Mouse (Mus musculus) heart, embryonic 12.5 days (tissue): ENCODE results near the gene Rab3gap2. TPM values are rescaled to one million over a fixed set of nuclear protein-coding genes. Genes with fewer than 3 reads are reported as not detected.

Experiments
- ATAC-seq: fragments of 200-750 bp; cut with Nextera tagmentation; 2 replicates; pipeline ENCODE4 v1.8.0; 2017; ENCODE audit warnings: moderate TSS enrichment, moderate library complexity; ENCODE audit not compliant: insufficient number of reproducible peaks, low FRiP score
- H3K27ac ChIP-seq: fragments of 300-500 bp; sonication (generic); 2 replicates; pipeline ENCODE4 v1.5.1; 2016; ENCODE audit warnings: mild to moderate bottlenecking, moderate library complexity; ENCODE audit not compliant: poor library complexity, severe bottlenecking
- H3K27me3 ChIP-seq: fragments of 300-500 bp; sonication (generic); replicated peaks from 2 replicates; pipeline ENCODE4 v1.6.1; 2016; ENCODE audit warnings: mild to moderate bottlenecking, moderate library complexity
- H3K36me3 ChIP-seq: fragments of 300-500 bp; sonication (generic); 2 replicates; pipeline ENCODE4 v1.6.1; 2016; ENCODE audit warnings: mild to moderate bottlenecking, moderate library complexity
- H3K4me1 ChIP-seq: fragments of 300-500 bp; sonication (generic); replicated peaks from 2 replicates; pipeline ENCODE4 v1.6.1; 2016; ENCODE audit warnings: mild to moderate bottlenecking
- H3K4me2 ChIP-seq: fragments of 300-500 bp; sonication (generic); 2 replicates; pipeline ENCODE4 v1.6.1; 2016; ENCODE audit warnings: mild to moderate bottlenecking, moderate library complexity
- H3K4me3 ChIP-seq: fragments of 300-500 bp; sonication (generic); 2 replicates; pipeline ENCODE4 v1.5.1; 2016; ENCODE audit warnings: mild to moderate bottlenecking
- H3K9ac ChIP-seq: fragments of 300-500 bp; sonication (generic); 2 replicates; pipeline ENCODE4 v1.6.1; 2016; ENCODE audit warnings: mild to moderate bottlenecking, moderate library complexity
- H3K9me3 ChIP-seq: fragments of 300-500 bp; sonication (generic); replicated peaks from 2 replicates; pipeline ENCODE4 v1.6.1; 2016; ENCODE audit warnings: mild to moderate bottlenecking, moderate library complexity
- WGBS: fragments of 180-500 bp; shearing (Covaris S2); methylation state at CpG from one replicate; pipeline ENCODE4 v1.1.7; 2016; 5-methylcytosine and 5-hydroxymethylcytosine counted together
- polyA plus RNA-seq: library from polyadenylated mRNA; unstranded; fragments of >200 nt; fragmentation: Nextera tagmentation; extraction: Ambion mirVana; gene quantifications from 2 replicates; pipeline ENCODE4 v1.2.1, GENCODE M21; 2016

Rab3gap2 gene
- polyA plus RNA-seq, 1 experiment from 2014 or later, result 19.1 TPM

DNA sequence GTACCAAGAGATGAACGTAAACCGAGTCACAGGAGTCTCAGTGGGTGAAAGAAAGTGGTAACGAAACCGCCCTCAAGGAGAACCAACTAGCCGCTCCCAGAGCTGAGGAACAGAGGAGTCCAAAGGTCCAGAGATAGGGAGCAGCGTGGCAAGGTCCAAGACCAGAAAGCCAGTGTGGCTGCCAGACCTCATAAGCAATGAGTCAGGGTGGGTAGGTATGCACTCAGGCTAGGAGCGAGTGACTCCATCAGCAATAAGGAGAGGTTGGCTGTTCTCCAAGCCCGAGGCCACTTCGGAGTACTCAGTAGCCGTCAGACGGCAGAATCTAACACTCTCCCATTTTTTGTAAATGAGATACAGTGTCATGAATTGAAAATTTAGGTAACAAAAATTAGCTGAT lies 78.9 kb downstream of the Rab3gap2 start:
- H3K9me3 ChIP-seq, result no peaks in the 10 kb centered on the region
- no peaks in the 10 kb centered on the region for H3K27me3 ChIP-seq
- WGBS, result 88% methylated on average over 11 of the region's 11 CpGs
- H3K4me1 ChIP-seq, result peaks cover 10% of the 10 kb centered on the region
- H3K27ac ChIP-seq, result no peak overlapping the region
- H3K4me2 ChIP-seq, result no peak overlapping the region
- no peak for ATAC-seq
- no peak overlapping the region for H3K9ac ChIP-seq
- H3K4me3 ChIP-seq, result no peak overlapping the region
- peaks cover 75% of the 10 kb centered on the region for H3K36me3 ChIP-seq

DNA sequence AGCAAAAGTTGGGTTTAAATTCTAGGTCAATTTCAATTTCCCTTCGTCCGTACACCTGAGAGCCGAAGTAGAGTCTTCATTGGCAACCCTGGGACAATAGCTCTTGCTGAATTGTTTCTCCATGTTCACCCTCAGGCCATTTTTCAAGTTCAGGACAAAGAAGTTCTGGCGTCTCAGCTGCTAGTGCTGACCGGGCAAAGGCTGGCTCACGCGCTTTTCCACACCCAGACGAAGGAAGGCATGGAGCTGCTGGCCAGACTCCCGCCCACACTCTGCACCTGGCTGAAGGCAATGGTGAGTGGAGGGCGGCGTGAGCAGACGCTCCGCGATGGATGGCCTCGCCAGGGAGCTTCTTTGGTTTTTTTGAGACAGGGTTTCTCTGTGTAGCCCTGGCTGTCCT lies 79.3 kb downstream of the Rab3gap2 start:
- no peaks in the 10 kb centered on the region for H3K27me3 ChIP-seq
- H3K36me3 ChIP-seq, result peaks cover 74% of the 10 kb centered on the region
- no peak overlapping the region for H3K4me3 ChIP-seq
- no peak overlapping the region for H3K9ac ChIP-seq
- WGBS, result 90% methylated on average over 15 of the region's 15 CpGs
- ATAC-seq, result no peak
- H3K4me2 ChIP-seq, result no peak overlapping the region
- no peak overlapping the region for H3K27ac ChIP-seq
- H3K4me1 ChIP-seq, result peaks cover 10% of the 10 kb centered on the region
- H3K9me3 ChIP-seq, result no peaks in the 10 kb centered on the region

DNA sequence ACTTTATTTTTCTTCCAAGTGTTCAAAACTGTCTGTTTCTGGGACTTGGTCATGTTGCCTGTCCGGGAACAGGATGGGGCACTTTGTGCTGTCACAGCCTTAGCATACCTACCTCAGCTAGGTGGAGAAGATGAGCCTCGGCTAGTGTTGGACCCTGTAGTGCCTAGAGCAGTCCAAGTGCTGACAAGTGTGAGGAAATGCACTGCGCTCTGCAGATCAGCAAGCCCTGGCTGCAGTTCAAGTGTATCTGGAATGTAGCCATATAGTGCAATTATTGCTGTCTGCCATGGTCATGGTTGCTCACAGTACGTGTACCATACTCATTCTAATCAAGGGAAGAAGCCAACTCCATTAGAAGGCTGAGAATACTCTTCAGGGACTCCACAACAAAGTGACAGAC lies 80.8 kb downstream of the Rab3gap2 start:
- ATAC-seq, result peak; percentile 78
- Histone ChIP-seq H3K9ac (no peak overlapping the region), H3K27me3 (no peaks in the 10 kb centered on the region), H3K4me1 (peaks cover 10% of the 10 kb centered on the region), H3K27ac (peak overlapping the region; percentile 60), H3K4me3 (no peak overlapping the region), H3K4me2 (no peak overlapping the region), H3K36me3 (peaks cover 59% of the 10 kb centered on the region), H3K9me3 (no peaks in the 10 kb centered on the region)
- WGBS, result 29% methylated on average over 4 of the region's 4 CpGs

DNA sequence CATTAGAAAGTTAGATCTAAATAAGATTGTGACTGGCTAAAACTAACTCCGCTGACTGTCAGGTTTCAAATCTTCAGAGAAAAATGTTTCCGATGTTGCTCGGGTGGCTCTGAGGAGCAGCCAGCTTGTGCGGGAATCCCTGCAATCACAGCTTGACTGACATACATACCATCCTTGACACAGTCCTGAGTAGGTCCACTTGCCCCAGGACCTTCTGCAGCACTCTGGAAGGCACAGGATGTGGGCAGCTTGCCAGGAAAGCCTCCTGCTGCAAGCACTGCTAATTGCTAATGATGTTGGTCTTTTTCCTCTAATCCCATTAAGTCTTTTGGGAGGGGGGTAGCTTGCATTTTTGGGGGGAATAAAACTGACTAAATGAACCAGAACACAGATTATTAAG lies 81.3 kb downstream of the Rab3gap2 start:
- Histone ChIP-seq H3K9ac (no peak overlapping the region), H3K4me1 (peaks cover 10% of the 10 kb centered on the region), H3K4me3 (no peak overlapping the region), H3K4me2 (no peak overlapping the region), H3K9me3 (no peaks in the 10 kb centered on the region), H3K27ac (peak overlapping the region; percentile 60), H3K27me3 (no peaks in the 10 kb centered on the region), H3K36me3 (peaks cover 60% of the 10 kb centered on the region)
- ATAC-seq, result no peak
- WGBS, result 67% methylated on average over 4 of the region's 4 CpGs

DNA sequence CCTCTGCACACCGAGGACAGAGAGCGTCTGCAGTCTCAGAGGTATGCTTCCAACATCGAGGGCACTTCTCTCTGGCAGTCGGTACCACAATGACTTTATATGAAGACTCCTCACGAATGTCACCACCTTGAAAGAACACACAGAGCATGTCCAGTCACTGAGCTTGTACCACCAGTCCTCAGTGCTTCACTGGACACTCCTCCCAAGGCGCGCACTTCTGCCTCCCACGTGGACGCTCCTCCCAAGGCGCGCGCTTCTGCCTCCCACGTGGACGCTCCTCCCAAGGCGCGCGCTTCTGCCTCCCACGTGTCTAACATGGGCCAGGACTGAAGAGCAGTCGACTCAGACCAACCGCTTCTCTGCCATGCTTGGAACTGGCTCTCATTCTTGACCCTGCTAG lies 83.1 kb downstream of the Rab3gap2 start:
- Histone ChIP-seq H3K4me2 (no peak overlapping the region), H3K36me3 (peaks cover 65% of the 10 kb centered on the region), H3K4me3 (no peak overlapping the region), H3K9ac (no peak overlapping the region), H3K9me3 (no peaks in the 10 kb centered on the region), H3K27me3 (no peaks in the 10 kb centered on the region), H3K4me1 (peaks cover 10% of the 10 kb centered on the region), H3K27ac (no peak overlapping the region)
- ATAC-seq, result no peak
- 87% methylated on average over 20 of the region's 20 CpGs for WGBS

DNA sequence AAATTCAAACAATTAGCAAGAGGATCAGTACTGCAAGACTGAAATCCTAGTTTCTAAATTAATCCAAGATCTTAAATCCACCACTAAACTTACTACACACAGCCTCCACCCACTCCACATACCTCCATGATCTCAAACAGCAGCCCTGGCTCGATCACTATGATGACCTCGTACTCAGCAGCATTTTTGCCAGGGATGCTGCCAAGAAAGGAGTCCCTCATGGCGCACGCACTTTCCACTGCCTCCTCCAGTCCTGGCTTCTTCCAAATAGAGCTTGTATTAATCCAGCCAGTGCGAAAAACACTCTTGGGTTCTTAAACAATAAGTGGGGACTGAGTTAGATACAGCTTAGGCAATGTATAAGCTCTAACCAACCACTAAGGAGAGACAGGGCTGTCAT lies 85.3 kb downstream of the Rab3gap2 start:
- H3K9me3 ChIP-seq, result no peaks in the 10 kb centered on the region
- no peak overlapping the region for H3K4me2 ChIP-seq
- no peak overlapping the region for H3K9ac ChIP-seq
- no peaks in the 10 kb centered on the region for H3K27me3 ChIP-seq
- no peak overlapping the region for H3K4me3 ChIP-seq
- H3K27ac ChIP-seq, result no peak overlapping the region
- H3K4me1 ChIP-seq, result peaks cover 9% of the 10 kb centered on the region
- peaks cover 68% of the 10 kb centered on the region for H3K36me3 ChIP-seq
- ATAC-seq, result no peak
- 76% methylated on average over 5 of the region's 5 CpGs for WGBS

DNA sequence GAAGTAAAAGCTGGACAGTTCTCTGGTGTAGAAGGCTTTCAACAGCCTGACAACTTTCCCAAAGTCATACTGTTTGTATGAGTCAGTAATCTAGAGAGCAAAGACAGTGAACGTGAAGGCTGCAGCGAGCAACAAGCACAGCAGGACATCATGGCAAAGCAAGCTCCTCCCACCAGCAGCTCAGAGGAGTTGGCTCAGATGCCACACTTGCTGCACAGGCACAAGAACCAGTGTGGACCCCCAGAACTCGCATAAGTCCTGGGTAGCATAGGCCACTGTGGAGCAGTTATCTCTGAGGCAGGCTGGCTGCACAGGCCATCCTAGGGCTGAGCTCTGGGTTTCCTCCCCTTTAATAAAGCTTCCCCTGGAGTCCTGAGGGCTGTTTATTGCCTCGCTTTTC lies 87.4 kb downstream of the Rab3gap2 start:
- Histone ChIP-seq H3K27ac (no peak overlapping the region), H3K4me2 (no peak overlapping the region), H3K9ac (no peak overlapping the region), H3K9me3 (no peaks in the 10 kb centered on the region), H3K27me3 (no peaks in the 10 kb centered on the region), H3K4me1 (no peaks in the 10 kb centered on the region; the same call in 1 of the 2 replicates), H3K36me3 (peaks cover 77% of the 10 kb centered on the region), H3K4me3 (no peak overlapping the region)
- WGBS, result 80% methylated on average over 4 of the region's 4 CpGs
- no peak for ATAC-seq

DNA sequence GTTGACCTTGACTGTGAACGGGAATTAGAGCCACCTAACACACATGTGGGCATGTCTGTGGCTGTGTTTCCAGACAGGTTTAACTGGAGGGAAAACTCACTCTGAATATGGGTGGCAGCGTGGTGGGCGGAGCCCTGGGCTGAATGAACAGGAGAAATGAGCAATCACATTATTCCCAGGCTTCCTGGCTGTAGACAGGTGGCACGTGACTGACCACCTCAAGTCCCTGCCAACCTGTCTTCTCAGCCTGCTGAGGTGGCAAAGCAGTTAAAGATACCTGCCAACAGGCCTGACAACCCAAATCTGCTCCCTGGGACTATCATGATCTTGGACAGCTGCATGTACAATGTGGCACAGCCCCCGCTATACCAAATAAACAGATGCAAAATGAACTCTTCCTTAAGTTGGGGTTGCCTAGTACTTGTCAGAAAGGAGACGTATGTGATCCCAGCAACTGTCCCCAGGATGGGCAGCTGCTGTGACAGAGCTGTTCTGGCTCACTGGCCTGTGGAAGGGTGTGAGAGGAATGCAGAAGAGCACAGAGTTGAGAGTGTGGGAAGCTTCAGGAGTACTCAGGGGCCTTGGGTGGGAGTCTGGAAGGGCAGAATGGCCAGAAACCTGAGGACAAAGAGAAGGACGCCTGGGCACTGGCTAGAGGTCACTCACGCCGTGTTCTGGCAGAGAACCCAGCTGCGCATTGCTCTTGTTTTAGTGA lies 88.9 kb downstream of the Rab3gap2 start:
- H3K4me3 ChIP-seq, result no peak overlapping the region
- WGBS, result 90% methylated on average over 10 of the region's 10 CpGs
- no peak overlapping the region for H3K27ac ChIP-seq
- no peaks in the 10 kb centered on the region for H3K9me3 ChIP-seq
- H3K36me3 ChIP-seq, result peaks cover 79% of the 10 kb centered on the region
- no peak overlapping the region for H3K4me2 ChIP-seq
- no peaks in the 10 kb centered on the region for H3K4me1 ChIP-seq
- ATAC-seq, result no peak
- H3K9ac ChIP-seq, result no peak overlapping the region
- H3K27me3 ChIP-seq, result no peaks in the 10 kb centered on the region

DNA sequence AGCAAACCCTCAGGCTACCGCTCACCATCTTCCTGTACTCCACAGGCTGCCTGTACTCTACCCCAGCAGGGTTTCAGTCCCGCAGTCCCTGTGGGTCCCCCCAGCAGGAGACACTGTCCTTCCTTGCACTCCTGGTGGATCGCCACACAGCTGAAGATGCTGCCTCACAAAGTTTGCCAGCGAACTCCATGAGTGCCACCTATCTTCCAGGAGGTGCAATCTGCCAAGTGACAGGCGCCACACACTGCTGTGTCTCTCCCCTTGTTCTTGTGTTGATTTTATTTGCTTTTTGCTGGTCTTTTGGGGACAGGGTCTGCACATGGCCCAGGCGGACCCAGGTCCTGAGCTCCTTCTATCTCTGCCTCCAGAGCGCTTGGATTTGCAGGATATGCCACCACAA lies 92.9 kb downstream of the Rab3gap2 start:
- H3K36me3 ChIP-seq, result peaks cover 84% of the 10 kb centered on the region
- H3K4me1 ChIP-seq, result no peaks in the 10 kb centered on the region
- H3K27me3 ChIP-seq, result no peaks in the 10 kb centered on the region
- WGBS, result 89% methylated on average over 7 of the region's 7 CpGs
- H3K4me3 ChIP-seq, result no peak overlapping the region
- ATAC-seq, result no peak
- H3K9me3 ChIP-seq, result no peaks in the 10 kb centered on the region
- no peak overlapping the region for H3K4me2 ChIP-seq
- no peak overlapping the region for H3K9ac ChIP-seq
- H3K27ac ChIP-seq, result no peak overlapping the region

DNA sequence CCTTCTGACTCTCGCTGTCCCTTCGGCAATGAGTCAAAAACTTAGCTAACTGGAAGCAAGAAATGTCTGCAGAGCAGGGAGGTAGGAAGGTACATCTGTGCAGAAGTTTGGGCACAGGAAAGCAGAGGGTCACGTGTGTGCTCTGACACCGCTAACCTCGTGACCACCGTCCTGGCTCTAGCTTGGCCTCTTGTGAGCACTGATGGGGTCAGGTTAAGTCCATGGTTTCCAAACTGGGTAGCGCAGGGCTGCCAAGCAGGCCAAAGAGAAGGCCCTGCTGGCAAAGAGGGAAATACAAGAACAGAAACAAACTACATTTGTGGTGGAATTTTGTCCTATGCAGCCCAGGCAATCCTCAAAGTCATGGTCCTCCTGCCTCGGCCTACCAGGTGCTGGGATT lies 94.6 kb downstream of the Rab3gap2 start:
- no peaks in the 10 kb centered on the region for H3K27me3 ChIP-seq
- no peak overlapping the region for H3K4me2 ChIP-seq
- no peak overlapping the region for H3K4me3 ChIP-seq
- no peaks in the 10 kb centered on the region for H3K9me3 ChIP-seq
- peaks cover 83% of the 10 kb centered on the region for H3K36me3 ChIP-seq
- H3K27ac ChIP-seq, result no peak overlapping the region
- WGBS, result 93% methylated on average over 8 of the region's 8 CpGs
- ATAC-seq, result no peak
- H3K9ac ChIP-seq, result no peak overlapping the region
- H3K4me1 ChIP-seq, result no peaks in the 10 kb centered on the region

DNA sequence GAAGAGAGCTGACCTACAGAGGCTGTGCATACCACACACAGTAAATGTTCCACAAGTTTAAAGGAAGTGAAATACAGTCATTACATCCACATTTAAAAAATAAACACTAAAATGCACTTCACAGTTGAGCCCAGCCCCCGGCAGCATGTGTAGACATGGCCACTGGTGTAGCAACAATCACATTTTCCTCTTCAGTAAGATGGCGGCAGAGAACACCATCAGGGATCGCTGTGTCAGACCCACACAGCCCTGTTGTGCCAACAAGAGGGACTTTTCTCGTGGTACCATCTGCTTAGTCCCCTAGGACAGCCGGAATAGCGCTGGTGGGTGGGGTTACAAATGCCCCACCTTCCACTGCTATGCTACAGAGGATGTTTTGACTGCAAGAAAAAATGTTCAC lies 98.9 kb downstream of the Rab3gap2 start:
- peaks cover 65% of the 10 kb centered on the region for H3K36me3 ChIP-seq
- ATAC-seq, result no peak

DNA sequence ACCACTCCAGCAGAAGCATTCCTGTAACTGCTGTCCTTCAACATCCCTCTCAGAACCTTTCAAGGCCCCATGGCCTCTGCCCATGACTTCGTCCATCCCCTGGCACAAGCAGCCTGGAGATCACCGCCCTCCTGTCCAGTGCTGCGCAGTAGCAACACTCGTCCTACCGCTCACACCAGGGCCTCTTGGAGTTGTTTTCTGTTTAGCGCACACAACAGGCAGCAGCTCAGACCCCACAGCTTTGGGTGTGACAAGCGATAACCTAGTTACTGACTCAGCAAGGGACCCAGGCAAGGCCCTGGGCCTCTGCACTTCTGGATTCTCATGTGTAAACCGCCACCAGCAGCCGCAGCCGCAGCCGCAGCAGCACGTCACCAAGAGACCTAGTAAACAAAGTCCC lies 102.9 kb downstream of the Rab3gap2 start:
- Histone ChIP-seq H3K27me3 (no peaks in the 10 kb centered on the region), H3K36me3 (peaks cover 42% of the 10 kb centered on the region), H3K4me3 (no peak overlapping the region), H3K27ac (no peak overlapping the region), H3K9me3 (peaks cover 8% of the 10 kb centered on the region), H3K4me2 (no peak overlapping the region), H3K4me1 (peaks cover 10% of the 10 kb centered on the region), H3K9ac (no peak overlapping the region)
- ATAC-seq, result no peak
- WGBS, result 95% methylated on average over 12 of the region's 12 CpGs

More for the DNA sequence above, 98.9 kb downstream of the Rab3gap2 start:
- H3K9me3 ChIP-seq, result peaks cover 8% of the 10 kb centered on the region
- H3K27me3 ChIP-seq, result no peaks in the 10 kb centered on the region
- no peaks in the 10 kb centered on the region for H3K4me1 ChIP-seq
- H3K9ac ChIP-seq, result no peak overlapping the region
- no peak overlapping the region for H3K4me3 ChIP-seq
- H3K27ac ChIP-seq, result no peak overlapping the region
- H3K4me2 ChIP-seq, result no peak overlapping the region
- 91% methylated on average over 6 of the region's 6 CpGs for WGBS
